Mouse (Mus musculus) liver, embryonic 16.5 days (tissue): Measurements from ENCODE around the gene Kat6b. TPM values are rescaled to one million over a fixed set of nuclear protein-coding genes. Genes with fewer than 3 reads are reported as not detected.

Experiments used
- ATAC-seq: fragments of 200-750 bp; cut with Nextera tagmentation; 2 replicates; pipeline ENCODE4 v1.8.0; 2017; ENCODE audit warnings: low read depth, mild to moderate bottlenecking, moderate number of reproducible peaks, moderate library complexity
- H3K27ac ChIP-seq: fragments of 300-500 bp; sonication (generic); 2 replicates; pipeline ENCODE4 v1.5.1; 2014; ENCODE audit warnings: mild to moderate bottlenecking, low read length
- H3K27me3 ChIP-seq: fragments of 300-500 bp; sonication (generic); 2 replicates; pipeline ENCODE4 v1.6.1; 2014; ENCODE audit warnings: low read depth, low read length, mixed read lengths; ENCODE audit not compliant: control insufficient read depth, insufficient read depth
- H3K36me3 ChIP-seq: fragments of 300-500 bp; sonication (generic); 2 replicates; pipeline ENCODE4 v1.6.1; 2014; ENCODE audit warnings: mild to moderate bottlenecking; ENCODE audit not compliant: control insufficient read depth, insufficient read depth
- H3K4me1 ChIP-seq: fragments of 300-500 bp; sonication (generic); 2 replicates; pipeline ENCODE4 v1.6.1; 2014; ENCODE audit warnings: low read depth, low read length, mixed read lengths; ENCODE audit not compliant: control insufficient read depth
- H3K4me2 ChIP-seq: fragments of 300-500 bp; sonication (generic); 2 replicates; pipeline ENCODE4 v1.6.1; 2014; ENCODE audit warnings: low read depth, low read length, mixed read lengths
- H3K4me3 ChIP-seq: fragments of 300-500 bp; sonication (generic); 2 replicates; pipeline ENCODE4 v1.5.1; 2014; ENCODE audit warnings: low read depth, mild to moderate bottlenecking, low read length
- H3K9ac ChIP-seq: fragments of 300-500 bp; sonication (generic); 2 replicates; pipeline ENCODE4 v1.6.1; 2014; ENCODE audit warnings: low read depth, low read length
- H3K9me3 ChIP-seq: fragments of 300-500 bp; sonication (generic); replicated peaks from 2 replicates; pipeline ENCODE4 v1.6.1; 2016; ENCODE audit warnings: low read length; ENCODE audit not compliant: control insufficient read depth
- WGBS: fragments of 180-500 bp; shearing (Covaris S2); extraction: QIAGEN DNeasy Blood & Tissue Kit; methylation state at CpG from one replicate; pipeline ENCODE4 v1.1.7; 2014; ENCODE audit not compliant: insufficient replicate concordance; 5-methylcytosine and 5-hydroxymethylcytosine counted together
- polyA plus RNA-seq: library from polyadenylated mRNA; unstranded; fragments of >200 nt; fragmentation: Nextera tagmentation; extraction: Ambion mirVana; gene quantifications from 2 replicates; pipeline ENCODE4 v1.2.1, GENCODE M21; 2015

Gene Kat6b
- polyA plus RNA-seq, 1 experiment from 2014 or later = 1.7 TPM

- H3K9ac ChIP-seq = no peak overlapping the region
- no peak overlapping the region for H3K4me3 ChIP-seq
- ATAC-seq = no peak
- no peaks in the 10 kb centered on the region for H3K27me3 ChIP-seq
- no peaks in the 10 kb centered on the region for H3K9me3 ChIP-seq
- H3K36me3 ChIP-seq = no peaks in the 10 kb centered on the region
- no peak overlapping the region for H3K27ac ChIP-seq
- peaks cover 32% of the 10 kb centered on the region for H3K4me1 ChIP-seq
- no peak overlapping the region for H3K4me2 ChIP-seq
- 84% methylated on average over 12 of the region's 12 CpGs for whole genome bisulfite sequencing
These were observed 120.9 kb downstream of the Kat6b start for GRCm38 (mm10) chr14:21602166-21602565.

- peak; percentile 58; the same call in 1 of the 2 replicates for ATAC-seq
- H3K4me3 ChIP-seq = no peak overlapping the region
- no peak overlapping the region for H3K4me2 ChIP-seq
- no peak overlapping the region for H3K27ac ChIP-seq
- H3K9ac ChIP-seq = no peak overlapping the region
- no peaks in the 10 kb centered on the region for H3K36me3 ChIP-seq
- no peaks in the 10 kb centered on the region for H3K27me3 ChIP-seq
- H3K9me3 ChIP-seq = no peaks in the 10 kb centered on the region
- WGBS = 13% methylated on average over 4 of the region's 4 CpGs
- H3K4me1 ChIP-seq = peaks cover 32% of the 10 kb centered on the region
These were observed 121.7 kb downstream of the Kat6b start for GRCm38 (mm10) chr14:21602937-21603336.

- no peak overlapping the region for H3K4me3 ChIP-seq
- no peak overlapping the region for H3K4me2 ChIP-seq
- H3K27me3 ChIP-seq = no peaks in the 10 kb centered on the region
- ATAC-seq = no peak
- 80% methylated on average over 4 of the region's 4 CpGs for WGBS
- H3K27ac ChIP-seq = no peak overlapping the region
- H3K36me3 ChIP-seq = no peaks in the 10 kb centered on the region
- peaks cover 8% of the 10 kb centered on the region for H3K4me1 ChIP-seq
- H3K9me3 ChIP-seq = no peaks in the 10 kb centered on the region
- no peak overlapping the region for H3K9ac ChIP-seq
These were observed 126.5 kb downstream of the Kat6b start for GRCm38 (mm10) chr14:21607686-21608085.

GRCm38 (mm10) chr14:21608886-21609285 is 127.7 kb downstream of the Kat6b start:
- Histone ChIP-seq H3K9ac (no peak overlapping the region), H3K9me3 (no peaks in the 10 kb centered on the region), H3K4me2 (no peak overlapping the region), H3K4me3 (no peak overlapping the region), H3K4me1 (no peaks in the 10 kb centered on the region), H3K36me3 (no peaks in the 10 kb centered on the region), H3K27me3 (no peaks in the 10 kb centered on the region), H3K27ac (no peak overlapping the region)
- no peak for ATAC-seq
- 65% methylated on average over 4 of the region's 4 CpGs for WGBS

GRCm38 (mm10) chr14:21610224-21610623 is 129.0 kb downstream of the Kat6b start:
- 7% methylated on average over 3 of the region's 3 CpGs for WGBS
- H3K4me2 ChIP-seq = no peak overlapping the region
- ATAC-seq = no peak
- no peaks in the 10 kb centered on the region for H3K27me3 ChIP-seq
- no peak overlapping the region for H3K9ac ChIP-seq
- no peak overlapping the region for H3K27ac ChIP-seq
- H3K4me3 ChIP-seq = no peak overlapping the region
- no peaks in the 10 kb centered on the region for H3K4me1 ChIP-seq
- no peaks in the 10 kb centered on the region for H3K9me3 ChIP-seq
- no peaks in the 10 kb centered on the region for H3K36me3 ChIP-seq

GRCm38 (mm10) chr14:21613031-21613430 is 131.8 kb downstream of the Kat6b start:
- Histone ChIP-seq H3K36me3 (no peaks in the 10 kb centered on the region), H3K9ac (no peak overlapping the region), H3K4me3 (no peak overlapping the region), H3K27me3 (no peaks in the 10 kb centered on the region), H3K9me3 (no peaks in the 10 kb centered on the region), H3K4me2 (no peak overlapping the region), H3K27ac (no peak overlapping the region), H3K4me1 (no peaks in the 10 kb centered on the region)
- ATAC-seq = no peak
- WGBS = 68% methylated on average over 6 of the region's 6 CpGs

- 69% methylated on average over 5 of the region's 5 CpGs for WGBS
- Histone ChIP-seq H3K4me2 (no peak overlapping the region), H3K4me1 (no peaks in the 10 kb centered on the region), H3K9me3 (no peaks in the 10 kb centered on the region), H3K36me3 (no peaks in the 10 kb centered on the region), H3K27me3 (no peaks in the 10 kb centered on the region), H3K27ac (no peak overlapping the region), H3K9ac (no peak overlapping the region), H3K4me3 (no peak overlapping the region)
- no peak for ATAC-seq
These were observed 132.9 kb downstream of the Kat6b start for GRCm38 (mm10) chr14:21614103-21614502.

- no peak overlapping the region for H3K4me3 ChIP-seq
- no peak overlapping the region for H3K4me2 ChIP-seq
- no peak overlapping the region for H3K27ac ChIP-seq
- ATAC-seq = no peak
- no peaks in the 10 kb centered on the region for H3K9me3 ChIP-seq
- no peaks in the 10 kb centered on the region for H3K36me3 ChIP-seq
- no peak overlapping the region for H3K9ac ChIP-seq
- H3K27me3 ChIP-seq = no peaks in the 10 kb centered on the region
- 41% methylated on average over 2 of the region's 2 CpGs for WGBS
- H3K4me1 ChIP-seq = no peaks in the 10 kb centered on the region
These were observed 134.6 kb downstream of the Kat6b start for GRCm38 (mm10) chr14:21615853-21616252.

- H3K4me2 ChIP-seq = no peak overlapping the region
- WGBS = 43% methylated on average over 4 of the region's 4 CpGs
- no peaks in the 10 kb centered on the region for H3K27me3 ChIP-seq
- H3K9me3 ChIP-seq = no peaks in the 10 kb centered on the region
- no peaks in the 10 kb centered on the region for H3K4me1 ChIP-seq
- H3K36me3 ChIP-seq = no peaks in the 10 kb centered on the region
- no peak for ATAC-seq
- no peak overlapping the region for H3K27ac ChIP-seq
- no peak overlapping the region for H3K4me3 ChIP-seq
- H3K9ac ChIP-seq = no peak overlapping the region
These were observed 136.2 kb downstream of the Kat6b start for GRCm38 (mm10) chr14:21617221-21617980.
